Mouse (Mus musculus) forebrain, embryonic 11.5 days (tissue): ENCODE measurements at regions not wholly inside any gene's neighbourhood (a gene's known extent, or its start where the extent isn't known, plus 50 kb on each side); places are given as distances from the start of the nearest gene placed in this dataset.
A peak's percentile ranks its signal among the peaks of the same experiment; 100 is the strongest.

ENCODE experiments used
- ATAC-seq: fragments of 200-750 bp; cut with Nextera tagmentation; replicated peaks from 2 replicates; pipeline ENCODE4 v1.8.0; 2017; ENCODE audit warnings: moderate TSS enrichment; ENCODE audit not compliant: low FRiP score
- DNase-seq: peaks from one replicate; pipeline ENCODE4 v3.0.0-alpha.2; 2017; ENCODE audit warnings: low spot score
- H3K27ac ChIP-seq: fragments of 300-500 bp; sonication (generic); 2 replicates; pipeline ENCODE4 v1.5.1; 2014; ENCODE audit warnings: low read depth, low read length
- H3K27me3 ChIP-seq: fragments of 300-500 bp; sonication (generic); 2 replicates; pipeline ENCODE4 v1.6.1; 2014; ENCODE audit warnings: mild to moderate bottlenecking, low read length, mixed read lengths; ENCODE audit not compliant: control insufficient read depth, insufficient read depth
- H3K36me3 ChIP-seq: fragments of 300-500 bp; sonication (generic); 2 replicates; pipeline ENCODE4 v1.6.1; 2014; ENCODE audit warnings: mild to moderate bottlenecking, low read length, moderate library complexity, mixed read lengths; ENCODE audit not compliant: control insufficient read depth, insufficient read depth
- H3K4me1 ChIP-seq: fragments of 300-500 bp; sonication (generic); replicated peaks from 2 replicates; pipeline ENCODE4 v1.6.1; 2014; ENCODE audit warnings: low read length, mixed read lengths; ENCODE audit not compliant: control insufficient read depth, insufficient read depth
- H3K4me2 ChIP-seq: fragments of 300-500 bp; sonication (generic); 2 replicates; pipeline ENCODE4 v1.6.1; 2014; ENCODE audit warnings: low read depth, mild to moderate bottlenecking, low read length, moderate library complexity, mixed read lengths; ENCODE audit not compliant: severe bottlenecking
- H3K4me3 ChIP-seq: fragments of 300-500 bp; sonication (generic); 2 replicates; pipeline ENCODE4 v1.5.1; 2014; ENCODE audit warnings: low read depth, low read length
- H3K9ac ChIP-seq: fragments of 300-500 bp; sonication (generic); 2 replicates; pipeline ENCODE4 v1.6.1; 2014; ENCODE audit warnings: low read length
- H3K9me3 ChIP-seq: fragments of 300-500 bp; sonication (generic); 2 replicates; pipeline ENCODE4 v1.6.1; 2016; ENCODE audit warnings: low read length, mixed read lengths; ENCODE audit not compliant: control insufficient read depth
- WGBS: fragments of 180-500 bp; shearing (Covaris S2); extraction: QIAGEN DNeasy Blood & Tissue Kit; methylation state at CpG from one replicate; pipeline ENCODE4 v1.1.7; 2014; 5-methylcytosine and 5-hydroxymethylcytosine counted together

DNA sequence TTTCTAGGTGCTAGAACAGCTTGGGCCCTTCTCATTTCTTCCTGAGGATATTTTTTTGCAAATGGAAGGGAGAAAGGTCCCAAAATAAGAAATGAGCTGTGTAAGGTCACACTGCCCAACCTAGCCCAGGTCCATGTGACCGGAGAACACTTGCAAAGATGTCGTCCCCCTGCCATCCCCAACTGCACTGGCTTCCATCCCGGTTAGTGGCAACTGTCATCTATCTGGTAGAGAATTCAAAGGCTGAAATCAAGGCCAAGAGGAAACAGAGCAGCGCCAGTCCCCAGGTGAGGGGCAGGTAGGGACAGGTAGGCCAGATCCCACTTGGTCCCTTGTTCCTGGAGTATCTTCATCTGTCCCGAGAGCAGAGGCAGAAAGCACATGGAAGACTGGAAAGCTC, 60.2 kb upstream of the Zmiz1 start:
- Histone ChIP-seq H3K36me3 (no peaks in the 10 kb centered on the region), H3K4me2 (no peak overlapping the region), H3K27me3 (no peaks in the 10 kb centered on the region), H3K9me3 (no peaks in the 10 kb centered on the region), H3K4me1 (peaks cover 22% of the 10 kb centered on the region), H3K9ac (no peak overlapping the region), H3K4me3 (no peak overlapping the region), H3K27ac (peak overlapping the region; percentile 93; the same call in 1 of the 2 replicates)
- DNase-seq (no peak), ATAC-seq (no peak)
- 83% methylated on average over 5 of the region's 5 CpGs for WGBS

DNA sequence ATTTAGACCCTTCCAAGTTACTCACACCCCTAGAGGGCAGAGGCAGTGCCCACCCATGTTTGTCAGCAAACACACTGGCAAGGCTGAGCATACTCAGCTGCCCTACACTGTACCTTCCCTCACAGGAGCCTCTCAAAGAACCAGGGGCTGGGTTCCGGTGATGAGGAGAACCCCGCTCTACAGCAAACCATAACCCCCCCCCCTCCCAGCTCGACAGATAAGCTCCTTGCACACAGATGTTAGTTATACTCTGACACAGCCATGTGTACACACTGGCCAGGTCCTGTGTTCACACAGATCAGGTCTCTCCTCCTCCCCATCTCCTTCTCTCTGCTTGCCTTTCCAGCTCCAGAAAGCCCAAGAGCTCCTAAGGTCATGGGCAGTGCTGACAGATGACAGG, 59.7 kb upstream of the Zmiz1 start:
- Histone ChIP-seq H3K9me3 (no peaks in the 10 kb centered on the region), H3K4me1 (peaks cover 22% of the 10 kb centered on the region), H3K27me3 (no peaks in the 10 kb centered on the region), H3K36me3 (no peaks in the 10 kb centered on the region), H3K9ac (no peak overlapping the region), H3K27ac (no peak overlapping the region), H3K4me2 (no peak overlapping the region), H3K4me3 (no peak overlapping the region)
- 79% methylated on average over 3 of the region's 3 CpGs for WGBS
- no peak for ATAC-seq
- DNase-seq: no peak

DNA sequence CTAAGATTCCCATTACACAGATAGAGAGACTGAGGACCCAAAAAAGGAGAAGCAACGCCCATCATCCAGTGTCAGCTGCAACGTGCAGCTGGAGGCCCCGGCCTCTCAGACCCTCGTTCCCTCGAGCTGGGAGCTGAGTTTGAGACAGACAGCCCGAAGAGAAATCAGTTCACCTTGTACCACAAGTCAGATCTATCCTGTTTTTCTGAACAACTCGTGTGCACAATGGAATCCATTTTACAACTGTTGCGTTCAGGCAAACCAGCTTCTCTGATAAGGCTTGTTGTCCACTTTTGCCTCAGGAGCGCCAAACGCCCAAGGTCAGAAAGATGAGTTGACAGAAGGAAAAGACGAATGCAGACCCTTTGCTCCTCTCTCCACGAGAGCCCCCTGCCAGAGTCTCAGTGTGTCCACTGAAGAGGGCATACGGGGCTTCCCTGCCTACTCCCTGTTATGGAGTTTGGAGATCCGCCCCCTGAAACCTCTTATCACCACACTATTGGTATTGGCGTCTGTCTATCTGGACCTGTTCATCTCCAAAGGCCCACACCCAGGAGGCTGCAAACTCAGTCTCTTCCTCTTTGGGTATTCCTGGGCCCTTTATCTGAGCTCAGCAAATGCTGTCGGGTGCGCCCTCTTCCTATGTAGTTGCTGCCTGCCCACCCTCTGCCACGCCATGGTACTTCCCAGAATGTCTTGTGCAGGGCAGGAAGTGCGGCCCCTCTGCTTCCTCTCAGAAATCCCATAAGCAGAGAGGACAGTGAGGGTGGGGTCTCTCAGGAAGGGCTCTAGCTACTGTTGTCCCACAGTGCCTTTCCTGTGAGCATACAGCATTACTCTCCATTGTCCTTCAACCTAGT, 57.7 kb upstream of the Zmiz1 start:
- no peak overlapping the region for H3K4me2 ChIP-seq
- no peaks in the 10 kb centered on the region for H3K27me3 ChIP-seq
- DNase-seq: no peak
- WGBS: 89% methylated on average over 19 of the region's 19 CpGs
- ATAC-seq: no peak
- H3K36me3 ChIP-seq: no peaks in the 10 kb centered on the region
- H3K4me1 ChIP-seq: peaks cover 19% of the 10 kb centered on the region
- H3K9me3 ChIP-seq: no peaks in the 10 kb centered on the region
- no peak overlapping the region for H3K27ac ChIP-seq
- no peak overlapping the region for H3K4me3 ChIP-seq
- no peak overlapping the region for H3K9ac ChIP-seq

DNA sequence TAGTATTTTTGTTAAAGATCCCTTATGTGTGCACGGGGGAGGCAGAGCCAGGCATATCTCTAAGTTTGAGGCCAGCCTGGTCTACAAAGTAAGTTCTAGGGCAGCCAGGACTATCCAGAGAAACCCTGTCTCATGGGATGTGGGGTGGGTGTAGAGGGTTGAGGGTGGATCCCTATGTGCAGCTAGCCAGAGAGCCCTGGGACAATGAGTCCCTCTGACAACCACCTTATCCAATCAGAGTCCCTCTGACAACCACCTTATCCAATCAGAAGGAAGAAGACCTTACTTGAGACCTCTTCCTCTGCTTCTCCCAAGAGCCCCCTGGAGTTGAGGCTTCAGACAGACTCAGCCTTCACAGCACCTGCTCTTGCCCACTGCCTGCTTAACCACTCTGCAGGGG, 56.6 kb upstream of the Zmiz1 start:
- H3K27ac ChIP-seq: no peak overlapping the region
- H3K4me1 ChIP-seq: peaks cover 14% of the 10 kb centered on the region
- H3K27me3 ChIP-seq: no peaks in the 10 kb centered on the region
- H3K9ac ChIP-seq: no peak overlapping the region
- ATAC-seq (no peak), DNase-seq (no peak)
- H3K9me3 ChIP-seq: no peaks in the 10 kb centered on the region
- no peak overlapping the region for H3K4me2 ChIP-seq
- no peaks in the 10 kb centered on the region for H3K36me3 ChIP-seq
- H3K4me3 ChIP-seq: no peak overlapping the region
- 65% methylated on average over 1 of the region's 1 CpGs for WGBS

DNA sequence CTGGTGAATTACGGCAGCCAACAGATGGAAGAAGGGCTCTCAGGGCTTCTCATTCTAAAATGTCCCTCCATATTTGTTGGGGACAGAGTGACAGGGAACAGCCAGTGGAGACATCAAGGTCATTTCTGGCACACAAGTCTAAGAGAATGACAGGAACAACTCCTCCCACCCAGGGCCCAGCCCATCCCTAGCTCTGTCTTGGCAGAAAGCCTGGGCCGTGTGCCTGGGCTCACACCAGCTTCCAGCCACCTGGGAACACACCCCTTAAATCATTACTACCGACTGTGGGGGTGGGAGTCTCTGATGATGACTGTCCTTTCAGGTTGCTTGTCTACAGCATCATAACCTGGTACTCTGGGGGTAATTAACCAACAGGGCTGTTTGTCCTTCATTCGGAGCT, 53.8 kb upstream of the Zmiz1 start:
- Histone ChIP-seq H3K4me3 (no peak overlapping the region), H3K4me1 (no peaks in the 10 kb centered on the region), H3K4me2 (no peak overlapping the region), H3K9ac (no peak overlapping the region), H3K27me3 (no peaks in the 10 kb centered on the region), H3K27ac (no peak overlapping the region), H3K9me3 (no peaks in the 10 kb centered on the region), H3K36me3 (no peaks in the 10 kb centered on the region)
- 87% methylated on average over 4 of the region's 4 CpGs for WGBS
- no peak for ATAC-seq
- DNase-seq: no peak

DNA sequence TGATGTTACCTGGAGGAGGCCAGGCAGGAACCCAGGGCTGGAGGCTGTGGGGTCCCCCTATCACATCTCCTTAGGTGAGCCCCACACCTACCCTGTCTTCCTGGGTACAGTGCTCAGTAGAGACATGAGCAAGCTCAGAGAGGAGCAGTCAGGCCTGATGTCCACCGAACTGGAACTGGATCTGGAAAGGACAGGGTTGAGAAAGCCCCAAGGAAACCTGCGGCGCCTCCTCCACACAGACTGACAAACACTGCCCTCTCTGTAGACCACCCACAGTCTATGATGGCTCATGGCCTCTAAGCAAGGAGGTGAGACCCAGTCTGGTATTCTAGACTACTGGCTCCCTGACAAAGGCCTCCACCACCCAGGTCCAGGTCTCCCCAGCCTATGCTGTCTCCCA, 52.9 kb upstream of the Zmiz1 start:
- H3K4me2 ChIP-seq: no peak overlapping the region
- ATAC-seq (no peak), DNase-seq (no peak)
- 91% methylated on average over 3 of the region's 3 CpGs for WGBS
- H3K9me3 ChIP-seq: no peaks in the 10 kb centered on the region
- no peak overlapping the region for H3K27ac ChIP-seq
- H3K4me1 ChIP-seq: no peaks in the 10 kb centered on the region
- no peak overlapping the region for H3K4me3 ChIP-seq
- H3K36me3 ChIP-seq: no peaks in the 10 kb centered on the region
- H3K27me3 ChIP-seq: no peaks in the 10 kb centered on the region
- H3K9ac ChIP-seq: no peak overlapping the region

DNA sequence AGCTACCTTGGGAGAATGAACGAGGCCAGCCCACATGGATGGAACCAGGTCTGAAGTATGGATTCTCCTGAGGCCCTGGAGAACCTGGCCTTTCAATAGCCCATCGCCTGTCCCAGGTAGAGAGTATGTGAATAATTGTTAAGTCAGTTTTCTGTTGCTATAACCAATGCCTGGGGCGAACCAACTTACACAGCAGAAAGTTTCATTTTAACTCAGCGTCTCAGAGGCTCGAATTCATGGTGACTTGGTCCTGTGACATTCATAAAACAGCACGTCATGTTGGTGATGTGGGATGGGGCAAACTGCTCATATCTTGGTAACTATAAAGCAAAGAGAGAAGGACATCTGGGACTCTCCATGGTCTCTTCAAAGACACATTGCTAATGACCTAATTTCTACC, 52.4 kb upstream of the Zmiz1 start:
- WGBS: 90% methylated on average over 6 of the region's 6 CpGs
- no peak overlapping the region for H3K9ac ChIP-seq
- no peak overlapping the region for H3K4me2 ChIP-seq
- no peaks in the 10 kb centered on the region for H3K36me3 ChIP-seq
- ATAC-seq (no peak), DNase-seq (no peak)
- no peaks in the 10 kb centered on the region for H3K27me3 ChIP-seq
- H3K4me3 ChIP-seq: no peak overlapping the region
- no peaks in the 10 kb centered on the region for H3K9me3 ChIP-seq
- H3K4me1 ChIP-seq: no peaks in the 10 kb centered on the region
- H3K27ac ChIP-seq: no peak overlapping the region

DNA sequence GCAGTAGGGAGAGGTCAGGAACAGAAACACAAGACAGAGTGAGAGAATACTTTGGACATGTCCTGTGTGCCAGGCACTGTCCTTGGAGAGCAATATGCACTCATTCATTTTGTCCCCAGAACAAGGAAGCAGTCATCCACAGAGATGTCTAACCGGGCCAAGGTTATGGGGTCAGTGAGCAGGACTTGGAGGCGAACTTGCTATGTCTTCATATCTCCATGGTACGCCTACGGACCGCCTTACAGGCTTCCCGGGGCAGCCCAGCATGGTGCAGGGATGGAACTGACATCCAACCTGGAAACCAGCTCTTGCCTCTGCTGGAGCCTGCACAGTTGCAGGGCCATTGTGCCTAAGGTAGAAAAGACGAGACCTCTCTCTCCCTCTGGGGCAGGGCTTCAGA, 51.9 kb upstream of the Zmiz1 start:
- Histone ChIP-seq H3K4me1 (no peaks in the 10 kb centered on the region), H3K27me3 (no peaks in the 10 kb centered on the region), H3K9ac (no peak overlapping the region), H3K4me3 (no peak overlapping the region), H3K9me3 (no peaks in the 10 kb centered on the region), H3K27ac (no peak overlapping the region), H3K36me3 (no peaks in the 10 kb centered on the region), H3K4me2 (no peak overlapping the region)
- ATAC-seq: no peak
- WGBS: 77% methylated on average over 7 of the region's 7 CpGs
- DNase-seq: no peak
